Mouse (Mus musculus) bone marrow, adult 2 months (tissue): Measurements from ENCODE around the gene Tmem266.

ENCODE experiments used
- CTCF ChIP-seq: fragments of 200-500 bp; IDR thresholded peaks from 2 replicates; pipeline ENCODE4 v1.5.1; 2011; ENCODE audit warnings: low read length, control low read depth; ENCODE audit not compliant: control insufficient read depth, insufficient read depth
- POLR2A ChIP-seq: fragments of 200-500 bp; IDR thresholded peaks from 2 replicates; pipeline ENCODE4 v1.6.1; 2011; ENCODE audit warnings: low read depth, mild to moderate bottlenecking, control low read depth, low read length, borderline replicate concordance; ENCODE audit not compliant: control insufficient read depth

GRCm38 (mm10) chr9:55325061-55325460 lies 1.7 kb upstream of the Tmem266 start:
- no peak for TF ChIP-seq CTCF
- no peak for TF ChIP-seq POLR2A
